Mouse (Mus musculus) heart, postnatal 0 days (tissue): ENCODE data around the gene Gm8773.

Source experiments
- CTCF ChIP-seq: IDR thresholded peaks from 2 replicates; pipeline ENCODE4 v1.5.1; 2016; ENCODE audit warnings: antibody characterized with exemption, control low read depth, low read depth
- EP300 ChIP-seq: IDR thresholded peaks from 2 replicates; pipeline ENCODE4 v1.6.1; 2016; ENCODE audit warnings: antibody characterized with exemption, low read depth

- TF ChIP-seq CTCF (no peak), EP300 (no peak)
Measured at GRCm38 (mm10) chr5:5539771-5540170, 33.8 kb upstream of the Gm8773 start.
